Mouse (Mus musculus): ENCODE measurements around the gene Gm379. TPM values are rescaled to one million over a fixed set of nuclear protein-coding genes. Genes with fewer than 3 reads are reported as not detected.

Gm379 gene
- polyA plus RNA-seq (2012; rRNA removed), result 0.14 TPM in 1 of 2 replicates, not detected in the other

GRCm38 (mm10) chrX:108664885-108665284 is at the start of gene Gm379:
Gm379 (minus strand) TSS chrX:108664891.
- no peaks in the 10 kb centered on the region for H3K4me1 ChIP-seq (ENCODE audit: control insufficient read depth, insufficient read depth, low read length)

GRCm38 (mm10) chrX:108704312-108704711 is 39.6 kb upstream of the Gm379 start:
- DNase-seq, result no peak
- TF ChIP-seq CTCF (IDR thresholded peaks at IDR 0.05; ENCODE audit: insufficient read depth, low read length) (no peak), POLR2A (IDR thresholded peaks at IDR 0.05; ENCODE audit: borderline replicate concordance, extremely low read depth, low read depth, low read length) (no peak)
- H3K4me1 ChIP-seq (ENCODE audit: control insufficient read depth, insufficient read depth, low read length), result no peaks in the 10 kb centered on the region
- 63% methylated on average over 2 of the region's 2 CpGs for WGBS
- no peak overlapping the region for H3K4me3 ChIP-seq (replicated peaks; ENCODE audit: extremely low read depth, low read depth, low read length)

More at GRCm38 (mm10) chrX:108664885-108665284, at the start of gene Gm379:
- no peak for DNase-seq
- 46% methylated on average over 2 of the region's 2 CpGs for WGBS
- H3K4me3 ChIP-seq (replicated peaks; ENCODE audit: extremely low read depth, low read depth, low read length), result no peak within 1 kb of the TSS
- TF ChIP-seq POLR2A (IDR thresholded peaks at IDR 0.05; ENCODE audit: borderline replicate concordance, extremely low read depth, low read depth, low read length), result no peak
- TF ChIP-seq CTCF (IDR thresholded peaks at IDR 0.05; ENCODE audit: insufficient read depth, low read length), result no peak

GRCm38 (mm10) chrX:108668868-108669267 is 4.2 kb upstream of the Gm379 start:
- 38% methylated on average over 1 of the region's 1 CpGs for WGBS
- H3K4me1 ChIP-seq (ENCODE audit: control insufficient read depth, insufficient read depth, low read length), result no peaks in the 10 kb centered on the region
- no peak for DNase-seq
- no peak overlapping the region for H3K4me3 ChIP-seq (replicated peaks; ENCODE audit: extremely low read depth, low read depth, low read length)
- TF ChIP-seq POLR2A (IDR thresholded peaks at IDR 0.05; ENCODE audit: borderline replicate concordance, extremely low read depth, low read depth, low read length) (no peak), CTCF (IDR thresholded peaks at IDR 0.05; ENCODE audit: insufficient read depth, low read length) (no peak)

DNA sequence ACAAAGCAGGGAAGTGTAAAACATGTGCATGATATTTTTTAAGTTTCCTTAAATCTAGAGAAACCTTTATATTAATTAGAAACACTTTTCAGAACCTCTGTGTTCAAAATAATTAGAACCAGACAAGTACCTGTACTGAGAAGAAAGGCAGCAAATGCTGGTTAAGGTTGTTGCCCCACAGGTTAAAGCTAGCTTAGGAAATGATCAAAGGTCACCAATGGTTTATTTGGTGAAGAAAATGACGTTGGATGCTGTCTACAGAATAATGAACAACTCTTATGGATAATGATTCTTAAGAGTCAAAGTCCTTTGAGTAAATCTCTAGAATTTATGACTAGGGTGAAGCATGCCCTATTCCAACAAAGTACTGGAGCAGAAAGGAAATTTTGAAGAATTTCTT is 42.7 kb downstream of the Gm379 start:
- DNase-seq, result no peak
- TF ChIP-seq CTCF (IDR thresholded peaks at IDR 0.05; ENCODE audit: insufficient read depth, low read length) (no peak), POLR2A (IDR thresholded peaks at IDR 0.05; ENCODE audit: borderline replicate concordance, extremely low read depth, low read depth, low read length) (no peak)
- Histone ChIP-seq H3K4me3 (replicated peaks; ENCODE audit: extremely low read depth, low read depth, low read length) (no peak overlapping the region), H3K4me1 (ENCODE audit: control insufficient read depth, insufficient read depth, low read length) (no peaks in the 10 kb centered on the region)
- WGBS, result 43% methylated on average over 1 of the region's 1 CpGs

GRCm38 (mm10) chrX:108620886-108621285 is 43.8 kb downstream of the Gm379 start:
- Histone ChIP-seq H3K4me1 (ENCODE audit: control insufficient read depth, insufficient read depth, low read length) (no peaks in the 10 kb centered on the region), H3K4me3 (replicated peaks; ENCODE audit: extremely low read depth, low read depth, low read length) (no peak overlapping the region)
- DNase-seq, result no peak
- TF ChIP-seq CTCF (IDR thresholded peaks at IDR 0.05; ENCODE audit: insufficient read depth, low read length) (no peak), POLR2A (IDR thresholded peaks at IDR 0.05; ENCODE audit: borderline replicate concordance, extremely low read depth, low read depth, low read length) (no peak)
- WGBS, result 62% methylated on average over 1 of the region's 1 CpGs

Other genes with a start within 250 kb of the Gm379 start
- gene Brwd3, start 169.5 kb upstream of the Gm379 start, polyA plus RNA-seq (2012; rRNA removed), result 0.58 and 1.2 TPM in 2 replicates

Measured in lung, adult 2 months (tissue).